Mouse (Mus musculus) liver, embryonic 14.5 days (tissue): ENCODE data around the gene Arf5. TPM values are rescaled to one million over a fixed set of nuclear protein-coding genes. Genes with fewer than 3 reads are reported as not detected.
A peak's percentile ranks its signal among the peaks of the same experiment; 100 is the strongest.

ENCODE experiments used
- ATAC-seq: fragments of 200-750 bp; cut with Nextera tagmentation; 2 replicates; pipeline ENCODE4 v1.8.0; 2017; ENCODE audit warnings: moderate number of reproducible peaks, mild to moderate bottlenecking, moderate library complexity; ENCODE audit not compliant: insufficient read depth
- DNase-seq, 3 experiments: peaks; one replicate each; pipeline ENCODE4 v3.0.0-alpha.2; 2012 to 2013; ENCODE audit warnings: low read depth in 3 of 3, low spot score in 3 of 3
- H3K27ac ChIP-seq: fragments of 300-500 bp; sonication (generic); 2 replicates; pipeline ENCODE4 v1.5.1; 2014; ENCODE audit warnings: moderate library complexity, mild to moderate bottlenecking, control low read depth, inconsistent platforms
- H3K27me3 ChIP-seq: fragments of 300-500 bp; sonication (generic); 2 replicates; pipeline ENCODE4 v1.6.1; 2014; ENCODE audit warnings: mild to moderate bottlenecking, low read length, moderate library complexity; ENCODE audit not compliant: control insufficient read depth, insufficient read depth
- H3K36me3 ChIP-seq: fragments of 300-500 bp; sonication (generic); replicated peaks from 2 replicates; pipeline ENCODE4 v1.6.1; 2014; ENCODE audit warnings: low read depth; ENCODE audit not compliant: control insufficient read depth, insufficient read depth
- H3K4me1 ChIP-seq, 2 experiments: fragments of 200-500 bp in 1 of 2; fragments of 300-500 bp in 1 of 2; sonication (generic) in 1 of 2; replicated peaks; 2 replicates each; pipeline ENCODE4 v1.6.1; 2012 to 2014; ENCODE audit warnings: antibody characterized with exemption in 1 of 2, inconsistent platforms in 1 of 2, low read length in 1 of 2; ENCODE audit not compliant: control insufficient read depth in 2 of 2, insufficient read depth in 2 of 2
- H3K4me2 ChIP-seq: fragments of 300-500 bp; sonication (generic); 2 replicates; pipeline ENCODE4 v1.6.1; 2014; ENCODE audit warnings: low read depth, mild to moderate bottlenecking, control low read depth, moderate library complexity
- H3K4me3 ChIP-seq, 2 experiments: fragments of 200-500 bp in 1 of 2; fragments of 300-500 bp in 1 of 2; sonication (generic) in 1 of 2; 2 replicates each; pipeline ENCODE4 v1.5.1; 2012 to 2014; ENCODE audit warnings: low read depth in 2 of 2, low read length in 2 of 2, mild to moderate bottlenecking in 2 of 2, control low read depth in 1 of 2, inconsistent platforms in 1 of 2, moderate library complexity in 1 of 2; ENCODE audit not compliant: insufficient read depth in 1 of 2
- H3K9ac ChIP-seq: fragments of 300-500 bp; sonication (generic); replicated peaks from 2 replicates; pipeline ENCODE4 v1.6.1; 2014; ENCODE audit warnings: mild to moderate bottlenecking, control low read depth, moderate library complexity
- H3K9me3 ChIP-seq: fragments of 300-500 bp; sonication (generic); 2 replicates; pipeline ENCODE4 v1.6.1; 2016; ENCODE audit warnings: low read length, mixed read lengths; ENCODE audit not compliant: control insufficient read depth
- CTCF ChIP-seq: IDR thresholded peaks from 2 replicates; pipeline ENCODE4 v1.5.1; 2016; ENCODE audit warnings: antibody characterized with exemption, low read depth, control low read depth
- EP300 ChIP-seq: IDR thresholded peaks from 2 replicates; pipeline ENCODE4 v1.6.1; 2016; ENCODE audit warnings: antibody characterized with exemption, low read depth
- WGBS: fragments of 180-500 bp; shearing (Covaris S2); extraction: QIAGEN DNeasy Blood & Tissue Kit; methylation state at CpG from one replicate; pipeline ENCODE4 v1.1.7; 2014; ENCODE audit not compliant: insufficient replicate concordance; 5-methylcytosine and 5-hydroxymethylcytosine counted together
- polyA plus RNA-seq, 2 experiments: library from polyadenylated mRNA; depleted of rRNA in 1 of 2; stranded (reverse) in 1 of 2; unstranded in 1 of 2; fragments of >200 nt; fragmentation: Nextera tagmentation in 1 of 2; extraction: Ambion mirVana in 1 of 2; gene quantifications; 2 replicates each; pipeline versions ENCODE4 v1.2.1 to v1.2.3; 2012 to 2014

The Arf5 gene
- polyA plus RNA-seq, 2 experiments, result 299 to 383 TPM

GRCm38 (mm10) chr6:28420865-28421264 is 2.5 kb upstream of the Arf5 start:
- 22% methylated on average over 13 of the region's 13 CpGs for WGBS
- H3K9ac ChIP-seq, result peak overlapping the region; percentile 82
- ATAC-seq (no peak), DNase-seq (no peak)
- H3K4me2 ChIP-seq, result peak overlapping the region; percentile 87
- H3K4me1 ChIP-seq, result peaks cover 27 to 28% of the 10 kb centered on the region in 2 experiments
- no peaks in the 10 kb centered on the region for H3K27me3 ChIP-seq
- H3K9me3 ChIP-seq, result no peaks in the 10 kb centered on the region
- TF ChIP-seq EP300 (no peak), CTCF (no peak)
- peak overlapping the region; percentile 75 to 76 for H3K4me3 ChIP-seq
- peaks cover 30% of the 10 kb centered on the region for H3K36me3 ChIP-seq
- peak overlapping the region; percentile 81 for H3K27ac ChIP-seq

- under 1% methylated on average over 27 of the region's 27 CpGs for WGBS
Observed at GRCm38 (mm10) chr6:28421469-28422000, 1.8 kb upstream of the Arf5 start.

GRCm38 (mm10) chr6:28422651-28423290 is 589 bp upstream of the Arf5 start:
- Histone ChIP-seq H3K4me1 (peaks cover 27 to 28% of the 10 kb centered on the region in 2 experiments), H3K4me3 (peak overlapping the region in 1 of 2 experiments; percentile 96; a peak in 3 of 4 replicates), H3K9ac (peak overlapping the region; percentile 99), H3K9me3 (no peaks in the 10 kb centered on the region), H3K4me2 (peak overlapping the region; percentile 85), H3K27me3 (no peaks in the 10 kb centered on the region), H3K27ac (peak overlapping the region; percentile 62), H3K36me3 (peaks cover 36% of the 10 kb centered on the region)
- ATAC-seq (no peak), DNase-seq (no peak)
- 60% methylated on average over 15 of the region's 15 CpGs for WGBS
- TF ChIP-seq CTCF, result no peak
- no peak for TF ChIP-seq EP300

More at GRCm38 (mm10) chr6:28421469-28422000, 1.8 kb upstream of the Arf5 start:
- Histone ChIP-seq H3K4me3 (peak overlapping the region; percentile 75 to 76), H3K27me3 (no peaks in the 10 kb centered on the region), H3K9me3 (no peaks in the 10 kb centered on the region), H3K36me3 (peaks cover 36% of the 10 kb centered on the region), H3K4me1 (peaks cover 27 to 28% of the 10 kb centered on the region in 2 experiments), H3K9ac (peak overlapping the region; percentile 82), H3K4me2 (peak overlapping the region; percentile 87), H3K27ac (peak overlapping the region; percentile 81)
- ATAC-seq (peak; percentile 85), DNase-seq (peak; percentile 91 to 97 (median 96))
- TF ChIP-seq CTCF (peak; percentile 96), EP300 (no peak)

- no peaks in the 10 kb centered on the region for H3K27me3 ChIP-seq
- no peaks in the 10 kb centered on the region for H3K9me3 ChIP-seq
- H3K4me1 ChIP-seq, result peaks cover 27 to 28% of the 10 kb centered on the region in 2 experiments
- 3% methylated on average over 46 of the region's 46 CpGs for WGBS
- TF ChIP-seq CTCF, result peak; percentile 55
- peak; percentile 89 for TF ChIP-seq EP300
- ATAC-seq, result peak; percentile 75
- H3K9ac ChIP-seq, result peak overlapping the region; percentile 99
- H3K36me3 ChIP-seq, result peaks cover 24% of the 10 kb centered on the region
- peak overlapping the region; percentile 85 for H3K4me2 ChIP-seq
- peak; percentile 75 to 77 (median 76) for DNase-seq
- H3K27ac ChIP-seq, result peak overlapping the region; percentile 77
- H3K4me3 ChIP-seq, result peak overlapping the region; percentile 84 to 96
Observed at GRCm38 (mm10) chr6:28423767-28424695, 671 bp downstream of the Arf5 start.
